Mouse (Mus musculus): ENCODE measurements around the gene Mesp1. TPM values are rescaled to one million over a fixed set of nuclear protein-coding genes. Genes with fewer than 3 reads are reported as not detected.
A peak's percentile ranks its signal among the peaks of the same experiment; 100 is the strongest.

Gene Mesp1
- total RNA-seq, 2 experiments from 2014 or later, result not detected

DNA sequence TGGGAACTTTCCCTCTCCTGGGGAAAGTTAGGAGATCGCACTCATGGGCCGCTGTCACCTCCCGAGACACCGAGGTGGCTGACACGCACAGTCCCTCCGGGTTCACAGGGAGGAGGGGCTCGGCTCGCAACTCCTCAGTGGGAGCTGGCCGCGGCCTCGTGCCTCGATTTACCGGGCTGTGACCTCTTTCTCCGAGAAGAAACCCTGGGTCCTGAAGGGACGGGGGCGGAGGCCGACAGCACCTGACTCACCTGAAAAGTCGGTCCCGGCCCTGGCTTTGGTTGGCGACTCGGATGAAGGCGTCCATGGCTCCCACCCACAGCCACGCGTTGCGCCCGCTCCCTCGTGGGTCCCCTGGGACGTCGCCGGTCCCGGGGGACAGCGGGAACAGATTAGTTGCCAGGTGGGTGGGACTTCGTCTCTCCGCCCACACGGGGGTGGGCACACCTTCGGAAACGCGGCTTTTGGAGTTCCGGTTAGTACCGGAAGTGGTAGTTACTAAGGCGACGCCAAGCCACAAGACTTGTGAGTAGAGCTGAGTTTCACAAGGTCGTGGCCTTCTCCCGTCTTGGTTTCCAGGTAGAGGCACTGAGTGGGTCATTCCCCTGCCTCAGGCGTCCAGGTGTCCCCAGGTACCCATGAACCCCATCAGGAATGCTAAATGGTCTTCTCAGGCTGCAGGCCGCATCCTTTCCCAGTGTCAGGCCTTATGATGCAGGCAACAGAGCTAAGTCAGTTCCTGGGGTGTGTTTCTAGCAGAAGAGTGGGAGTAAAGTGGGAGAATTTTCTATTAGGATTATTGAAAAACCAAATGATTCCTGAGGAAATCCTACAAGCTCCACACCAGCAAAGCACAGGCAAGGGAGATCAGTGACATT lies 50.7 kb downstream of the Mesp1 start, which contains the start of the genes Pex11a and Wdr93:
Gene Pex11a, minus strand, starts transcription at position 473 of the 878 bp plus-strand sequence.
Gene Wdr93, plus strand, starts transcription at position 505 of the 878 bp plus-strand sequence.
- ATAC-seq (ENCODE audit: poor library complexity, severe bottlenecking), result peak; percentile 99

DNA sequence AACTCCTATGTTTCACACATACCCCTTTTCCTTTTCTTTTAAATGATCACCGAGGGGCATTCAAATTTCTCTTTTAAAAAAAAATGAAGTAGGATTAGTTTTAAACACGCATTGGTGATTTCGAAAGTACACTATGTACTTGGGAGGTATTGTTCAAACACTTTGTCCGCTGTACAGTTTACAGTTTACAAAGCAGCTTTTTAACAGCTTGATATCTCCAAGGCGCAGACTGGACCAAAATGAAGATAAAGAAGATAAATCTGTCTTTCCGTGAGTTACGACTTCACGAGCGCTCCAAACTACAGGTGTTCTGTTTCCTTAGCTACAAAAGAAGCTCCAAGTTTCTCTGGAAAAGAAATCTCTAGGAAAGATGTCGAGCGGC lies 51.3 kb downstream of the Mesp1 start:
- ATAC-seq (ENCODE audit: poor library complexity, severe bottlenecking), result no peak

Other genes starting within 250 kb of the Mesp1 start
- 0.18 and 1.0 TPM in 2 replicates for gene Rhcg, start 176.1 kb downstream of the Mesp1 start, total RNA-seq (2015)
- gene Rhcg, start 176.1 kb downstream of the Mesp1 start, total RNA-seq (2017), result 0.77 TPM in 1 of 2 replicates, not detected in the other
- 22.4 and 22.8 TPM in 2 replicates for gene Ticrr, start 133.6 kb downstream of the Mesp1 start, total RNA-seq (2015)
- gene Ticrr, start 133.6 kb downstream of the Mesp1 start, total RNA-seq (2017), result 12.4 and 21.5 TPM in 2 replicates
- 0.11 and 0.13 TPM in 2 replicates for gene Kif7, start 78.1 kb downstream of the Mesp1 start, total RNA-seq (2015)
- 0.51 TPM in 1 of 2 replicates, not detected in the other for gene Kif7, start 78.1 kb downstream of the Mesp1 start, total RNA-seq (2017)
- gene Plin1, start 60.9 kb downstream of the Mesp1 start, total RNA-seq (2015), result not detected in 2 replicates
- not detected in 2 replicates for gene Plin1, start 60.9 kb downstream of the Mesp1 start, total RNA-seq (2017)
- gene Pex11a, start 50.7 kb downstream of the Mesp1 start, total RNA-seq (2015), result 0.98 and 1.3 TPM in 2 replicates
- gene Pex11a, start 50.7 kb downstream of the Mesp1 start, total RNA-seq (2017), result 1.5 and 5.4 TPM in 2 replicates
- not detected in 2 replicates for gene Wdr93, start 50.6 kb downstream of the Mesp1 start, total RNA-seq (2015)
- not detected in 2 replicates for gene Wdr93, start 50.6 kb downstream of the Mesp1 start, total RNA-seq (2017)
- gene Mesp2, start 16.9 kb upstream of the Mesp1 start, total RNA-seq (2015), result 0.29 TPM in 1 of 2 replicates, not detected in the other
- gene Mesp2, start 16.9 kb upstream of the Mesp1 start, total RNA-seq (2017), result not detected in 2 replicates
- 1.8 and 2.0 TPM in 2 replicates for gene Anpep, start 67.3 kb upstream of the Mesp1 start, total RNA-seq (2015)
- gene Anpep, start 67.3 kb upstream of the Mesp1 start, total RNA-seq (2017), result not detected in 2 replicates
- 14.6 and 22.8 TPM in 2 replicates for gene Ap3s2, start 126.9 kb upstream of the Mesp1 start, total RNA-seq (2015)
- gene Ap3s2, start 126.9 kb upstream of the Mesp1 start, total RNA-seq (2017), result 4.6 and 5.9 TPM in 2 replicates
- not detected in 2 replicates for gene Arpin, start 141.6 kb upstream of the Mesp1 start, total RNA-seq (2015)
- gene Arpin, start 141.6 kb upstream of the Mesp1 start, total RNA-seq (2017), result 0.08 TPM in 1 of 2 replicates, not detected in the other
- gene Zfp710, start 231.0 kb upstream of the Mesp1 start, total RNA-seq (2015), result 59.1 and 66.2 TPM in 2 replicates
- 73.8 and 90.1 TPM in 2 replicates for gene Zfp710, start 231.0 kb upstream of the Mesp1 start, total RNA-seq (2017)

Measured in megakaryocyte, adult 5-6 weeks (primary cell).